Mouse (Mus musculus): Measurements from ENCODE around the gene Elk3. TPM values are rescaled to one million over a fixed set of nuclear protein-coding genes. Genes with fewer than 3 reads are reported as not detected.

The Elk3 gene
- polyA plus RNA-seq, 1 experiment from 2014 or later, result 49.1 TPM

- Histone ChIP-seq H3K4me2 (replicated peaks; ENCODE audit: low read depth, low read length) (no peak overlapping the region), H3K9ac (ENCODE audit: low read depth, low read length) (no peak overlapping the region), H3K4me1 (ENCODE audit: control insufficient read depth, insufficient read depth, low read length) (peaks cover 15% of the 10 kb centered on the region), H3K27ac (ENCODE audit: low read depth, low read length) (peak overlapping the region; percentile 49; the same call in 1 of the 2 replicates), H3K36me3 (ENCODE audit: control insufficient read depth, insufficient read depth, low read length) (peaks cover 22% of the 10 kb centered on the region; the same call in 1 of the 2 replicates), H3K4me3 (ENCODE audit: low read length) (no peak overlapping the region), H3K27me3 (ENCODE audit: control insufficient read depth, insufficient read depth, low read length) (no peaks in the 10 kb centered on the region), H3K9me3 (ENCODE audit: control insufficient read depth, low read length) (no peaks in the 10 kb centered on the region)
- WGBS, result 29% methylated on average over 12 of the region's 12 CpGs
- peak; percentile 80 for ATAC-seq (ENCODE audit: low FRiP score, low TSS enrichment)
These were observed 28.4 kb downstream of the Elk3 start for GRCm38 (mm10) chr10:93282526-93282964.

GRCm38 (mm10) chr10:93281092-93281491 lies 29.8 kb downstream of the Elk3 start:
- WGBS, result 50% methylated on average over 7 of the region's 7 CpGs
- H3K4me1 ChIP-seq (ENCODE audit: control insufficient read depth, insufficient read depth, low read length), result peaks cover 20% of the 10 kb centered on the region
- ATAC-seq (ENCODE audit: low FRiP score, low TSS enrichment), result no peak
- peaks cover 22% of the 10 kb centered on the region; the same call in 1 of the 2 replicates for H3K36me3 ChIP-seq (ENCODE audit: control insufficient read depth, insufficient read depth, low read length)
- no peak overlapping the region for H3K4me3 ChIP-seq (ENCODE audit: low read length)
- H3K27ac ChIP-seq (ENCODE audit: low read depth, low read length), result no peak overlapping the region
- H3K4me2 ChIP-seq (replicated peaks; ENCODE audit: low read depth, low read length), result no peak overlapping the region
- no peaks in the 10 kb centered on the region for H3K9me3 ChIP-seq (ENCODE audit: control insufficient read depth, low read length)
- no peaks in the 10 kb centered on the region for H3K27me3 ChIP-seq (ENCODE audit: control insufficient read depth, insufficient read depth, low read length)
- H3K9ac ChIP-seq (ENCODE audit: low read depth, low read length), result no peak overlapping the region

- Histone ChIP-seq H3K27ac (ENCODE audit: low read depth, low read length) (no peak overlapping the region), H3K9me3 (ENCODE audit: control insufficient read depth, low read length) (no peaks in the 10 kb centered on the region), H3K36me3 (ENCODE audit: control insufficient read depth, insufficient read depth, low read length) (peaks cover 22% of the 10 kb centered on the region; the same call in 1 of the 2 replicates), H3K4me1 (ENCODE audit: control insufficient read depth, insufficient read depth, low read length) (peaks cover 23% of the 10 kb centered on the region), H3K4me3 (ENCODE audit: low read length) (no peak overlapping the region), H3K27me3 (ENCODE audit: control insufficient read depth, insufficient read depth, low read length) (no peaks in the 10 kb centered on the region), H3K4me2 (replicated peaks; ENCODE audit: low read depth, low read length) (no peak overlapping the region), H3K9ac (ENCODE audit: low read depth, low read length) (no peak overlapping the region)
- WGBS, result 49% methylated on average over 12 of the region's 12 CpGs
- ATAC-seq (ENCODE audit: low FRiP score, low TSS enrichment), result peak; percentile 40; the same call in 1 of the 2 replicates
These were observed 30.3 kb downstream of the Elk3 start for GRCm38 (mm10) chr10:93280586-93280985.

- Histone ChIP-seq H3K4me2 (replicated peaks; ENCODE audit: low read depth, low read length) (no peak overlapping the region), H3K36me3 (ENCODE audit: control insufficient read depth, insufficient read depth, low read length) (peaks cover 21% of the 10 kb centered on the region; the same call in 1 of the 2 replicates), H3K4me1 (ENCODE audit: control insufficient read depth, insufficient read depth, low read length) (peaks cover 37% of the 10 kb centered on the region), H3K9me3 (ENCODE audit: control insufficient read depth, low read length) (no peaks in the 10 kb centered on the region), H3K9ac (ENCODE audit: low read depth, low read length) (no peak overlapping the region), H3K27ac (ENCODE audit: low read depth, low read length) (no peak overlapping the region), H3K27me3 (ENCODE audit: control insufficient read depth, insufficient read depth, low read length) (no peaks in the 10 kb centered on the region), H3K4me3 (ENCODE audit: low read length) (no peak overlapping the region)
- ATAC-seq (ENCODE audit: low FRiP score, low TSS enrichment), result no peak
- WGBS, result 91% methylated on average over 9 of the region's 9 CpGs
These were observed 31.9 kb downstream of the Elk3 start for GRCm38 (mm10) chr10:93279062-93279461.

- H3K9ac ChIP-seq (ENCODE audit: low read depth, low read length), result no peak overlapping the region
- ATAC-seq (ENCODE audit: low FRiP score, low TSS enrichment), result no peak
- H3K4me3 ChIP-seq (ENCODE audit: low read length), result no peak overlapping the region
- 78% methylated on average over 8 of the region's 8 CpGs for WGBS
- H3K36me3 ChIP-seq (ENCODE audit: control insufficient read depth, insufficient read depth, low read length), result peaks cover 16% of the 10 kb centered on the region; the same call in 1 of the 2 replicates
- no peaks in the 10 kb centered on the region for H3K27me3 ChIP-seq (ENCODE audit: control insufficient read depth, insufficient read depth, low read length)
- H3K4me2 ChIP-seq (replicated peaks; ENCODE audit: low read depth, low read length), result no peak overlapping the region
- no peak overlapping the region for H3K27ac ChIP-seq (ENCODE audit: low read depth, low read length)
- peaks cover 36% of the 10 kb centered on the region for H3K4me1 ChIP-seq (ENCODE audit: control insufficient read depth, insufficient read depth, low read length)
- no peaks in the 10 kb centered on the region for H3K9me3 ChIP-seq (ENCODE audit: control insufficient read depth, low read length)
These were observed 32.6 kb downstream of the Elk3 start for GRCm38 (mm10) chr10:93278361-93278760.

GRCm38 (mm10) chr10:93276857-93277256 lies 34.1 kb downstream of the Elk3 start:
- Histone ChIP-seq H3K27me3 (ENCODE audit: control insufficient read depth, insufficient read depth, low read length) (no peaks in the 10 kb centered on the region), H3K4me1 (ENCODE audit: control insufficient read depth, insufficient read depth, low read length) (peaks cover 26% of the 10 kb centered on the region; the same call in 1 of the 2 replicates), H3K9ac (ENCODE audit: low read depth, low read length) (no peak overlapping the region), H3K4me2 (replicated peaks; ENCODE audit: low read depth, low read length) (peak overlapping the region; percentile 20; the same call in 1 of the 2 replicates), H3K4me3 (ENCODE audit: low read length) (no peak overlapping the region), H3K27ac (ENCODE audit: low read depth, low read length) (no peak overlapping the region), H3K9me3 (ENCODE audit: control insufficient read depth, low read length) (no peaks in the 10 kb centered on the region), H3K36me3 (ENCODE audit: control insufficient read depth, insufficient read depth, low read length) (peaks cover 12% of the 10 kb centered on the region; the same call in 1 of the 2 replicates)
- no peak for ATAC-seq (ENCODE audit: low FRiP score, low TSS enrichment)
- WGBS, result 34% methylated on average over 9 of the region's 9 CpGs

- ATAC-seq (ENCODE audit: low FRiP score, low TSS enrichment), result peak; percentile 52; the same call in 1 of the 2 replicates
- H3K27ac ChIP-seq (ENCODE audit: low read depth, low read length), result no peak overlapping the region
- no peaks in the 10 kb centered on the region for H3K9me3 ChIP-seq (ENCODE audit: control insufficient read depth, low read length)
- peaks cover 23% of the 10 kb centered on the region; the same call in 1 of the 2 replicates for H3K4me1 ChIP-seq (ENCODE audit: control insufficient read depth, insufficient read depth, low read length)
- no peak overlapping the region for H3K9ac ChIP-seq (ENCODE audit: low read depth, low read length)
- 16% methylated on average over 16 of the region's 16 CpGs for WGBS
- H3K36me3 ChIP-seq (ENCODE audit: control insufficient read depth, insufficient read depth, low read length), result peaks cover 7% of the 10 kb centered on the region; the same call in 1 of the 2 replicates
- peak overlapping the region; percentile 20; the same call in 1 of the 2 replicates for H3K4me2 ChIP-seq (replicated peaks; ENCODE audit: low read depth, low read length)
- H3K4me3 ChIP-seq (ENCODE audit: low read length), result peak overlapping the region; percentile 11; the same call in 1 of the 2 replicates
- H3K27me3 ChIP-seq (ENCODE audit: control insufficient read depth, insufficient read depth, low read length), result no peaks in the 10 kb centered on the region
These were observed 34.6 kb downstream of the Elk3 start for GRCm38 (mm10) chr10:93276349-93276763.

GRCm38 (mm10) chr10:93275212-93276136 lies 35.5 kb downstream of the Elk3 start:
- peaks cover 7% of the 10 kb centered on the region; the same call in 1 of the 2 replicates for H3K36me3 ChIP-seq (ENCODE audit: control insufficient read depth, insufficient read depth, low read length)
- H3K27me3 ChIP-seq (ENCODE audit: control insufficient read depth, insufficient read depth, low read length), result no peaks in the 10 kb centered on the region
- peaks cover 23% of the 10 kb centered on the region; the same call in 1 of the 2 replicates for H3K4me1 ChIP-seq (ENCODE audit: control insufficient read depth, insufficient read depth, low read length)
- 58% methylated on average over 25 of the region's 25 CpGs for WGBS
- ATAC-seq (ENCODE audit: low FRiP score, low TSS enrichment), result no peak
- no peaks in the 10 kb centered on the region for H3K9me3 ChIP-seq (ENCODE audit: control insufficient read depth, low read length)
- no peak overlapping the region for H3K4me3 ChIP-seq (ENCODE audit: low read length)
- H3K9ac ChIP-seq (ENCODE audit: low read depth, low read length), result no peak overlapping the region
- H3K4me2 ChIP-seq (replicated peaks; ENCODE audit: low read depth, low read length), result no peak overlapping the region; the same call in 1 of the 2 replicates
- no peak overlapping the region for H3K27ac ChIP-seq (ENCODE audit: low read depth, low read length)

All from kidney, embryonic 14.5 days (tissue).